Mouse (Mus musculus) lung, embryonic 14.5 days (tissue): ENCODE measurements around the gene Shh. TPM values are rescaled to one million over a fixed set of nuclear protein-coding genes. Genes with fewer than 3 reads are reported as not detected.
A peak's percentile ranks its signal among the peaks of the same experiment; 100 is the strongest.

ENCODE experiments used
- ATAC-seq: fragments of 200-750 bp; cut with Nextera tagmentation; 2 replicates; pipeline ENCODE4 v1.8.0; 2017; ENCODE audit warnings: mild to moderate bottlenecking, moderate TSS enrichment, moderate library complexity; ENCODE audit not compliant: insufficient read depth
- DNase-seq: peaks from one replicate; pipeline ENCODE4 v3.0.0-alpha.2; 2015
- H3K27ac ChIP-seq: fragments of 300-500 bp; sonication (generic); 2 replicates; pipeline ENCODE4 v1.5.1; 2014; ENCODE audit warnings: low read depth, mild to moderate bottlenecking, moderate library complexity
- H3K27me3 ChIP-seq: fragments of 300-500 bp; sonication (generic); 2 replicates; pipeline ENCODE4 v1.6.1; 2014; ENCODE audit warnings: low read length, control low read depth; ENCODE audit not compliant: insufficient read depth
- H3K36me3 ChIP-seq: fragments of 300-500 bp; sonication (generic); 2 replicates; pipeline ENCODE4 v1.6.1; 2014; ENCODE audit warnings: control low read depth; ENCODE audit not compliant: insufficient read depth
- H3K4me1 ChIP-seq: fragments of 300-500 bp; sonication (generic); 2 replicates; pipeline ENCODE4 v1.6.1; 2014; ENCODE audit warnings: antibody characterized with exemption, control low read depth; ENCODE audit not compliant: insufficient read depth
- H3K4me2 ChIP-seq: fragments of 300-500 bp; sonication (generic); 2 replicates; pipeline ENCODE4 v1.6.1; 2014; ENCODE audit warnings: mild to moderate bottlenecking
- H3K4me3 ChIP-seq: fragments of 300-500 bp; sonication (generic); 2 replicates; pipeline ENCODE4 v1.5.1; 2014; ENCODE audit warnings: low read depth, low read length
- H3K9ac ChIP-seq: fragments of 300-500 bp; sonication (generic); 2 replicates; pipeline ENCODE4 v1.6.1; 2014
- H3K9me3 ChIP-seq: fragments of 300-500 bp; sonication (generic); 2 replicates; pipeline ENCODE4 v1.6.1; 2016; ENCODE audit warnings: low read depth, low read length, control low read depth
- CTCF ChIP-seq: IDR thresholded peaks from 2 replicates; pipeline ENCODE4 v1.5.1; 2016; ENCODE audit warnings: antibody characterized with exemption, low read depth
- WGBS: fragments of 180-500 bp; shearing (Covaris S2); extraction: QIAGEN DNeasy Blood & Tissue Kit; methylation state at CpG from one replicate; pipeline ENCODE4 v1.1.7; 2014; 5-methylcytosine and 5-hydroxymethylcytosine counted together
- polyA plus RNA-seq: library from polyadenylated mRNA; unstranded; fragments of >200 nt; fragmentation: Nextera tagmentation; extraction: Ambion mirVana; gene quantifications from 2 replicates; pipeline ENCODE4 v1.2.1, GENCODE M21; 2014

Gene Shh
- polyA plus RNA-seq, 1 experiment from 2014 or later = 6.3 TPM

GRCm38 (mm10) chr5:28458821-28459240, 8.2 kb downstream of the Shh start:
- no peak for TF ChIP-seq CTCF
- Histone ChIP-seq H3K27me3 (peaks cover 80% of the 10 kb centered on the region), H3K36me3 (no peaks in the 10 kb centered on the region), H3K4me1 (no peaks in the 10 kb centered on the region), H3K9me3 (no peaks in the 10 kb centered on the region), H3K4me2 (peak overlapping the region; percentile 71), H3K4me3 (peak overlapping the region; percentile 57), H3K9ac (peak overlapping the region; percentile 65), H3K27ac (peak overlapping the region; percentile 98)
- under 1% methylated on average over 27 of the region's 27 CpGs for WGBS
- DNase-seq (peak; percentile 75), ATAC-seq (peak; percentile 76)

- H3K4me2 ChIP-seq = peak overlapping the region; percentile 71
- DNase-seq (peak; percentile 19), ATAC-seq (no peak)
- TF ChIP-seq CTCF = no peak
- peak overlapping the region; percentile 65 for H3K9ac ChIP-seq
- peak overlapping the region; percentile 57 for H3K4me3 ChIP-seq
- H3K27me3 ChIP-seq = peaks cover 72% of the 10 kb centered on the region
- peak overlapping the region; percentile 98 for H3K27ac ChIP-seq
- H3K4me1 ChIP-seq = no peaks in the 10 kb centered on the region
- H3K36me3 ChIP-seq = no peaks in the 10 kb centered on the region
- no peaks in the 10 kb centered on the region for H3K9me3 ChIP-seq
- 1% methylated on average over 95 of the region's 95 CpGs for WGBS
Measured at GRCm38 (mm10) chr5:28457921-28458641, 9.0 kb downstream of the Shh start.

- no peak for ATAC-seq
- no peaks in the 10 kb centered on the region for H3K36me3 ChIP-seq
- H3K4me2 ChIP-seq = peak overlapping the region; percentile 18; the same call in 1 of the 2 replicates
- H3K27me3 ChIP-seq = peaks cover 55% of the 10 kb centered on the region
- WGBS = 45% methylated on average over 1 of the region's 1 CpGs
- DNase-seq = peak; percentile 6
- H3K4me1 ChIP-seq = no peaks in the 10 kb centered on the region
- H3K27ac ChIP-seq = no peak overlapping the region
- TF ChIP-seq CTCF = no peak
- H3K9ac ChIP-seq = no peak overlapping the region
- H3K4me3 ChIP-seq = no peak overlapping the region
- no peaks in the 10 kb centered on the region for H3K9me3 ChIP-seq
Measured at GRCm38 (mm10) chr5:28456366-28456765, 10.7 kb downstream of the Shh start.

- no peak for ATAC-seq
- TF ChIP-seq CTCF = no peak
- Histone ChIP-seq H3K4me2 (no peak overlapping the region), H3K36me3 (no peaks in the 10 kb centered on the region), H3K27ac (no peak overlapping the region), H3K9me3 (no peaks in the 10 kb centered on the region), H3K4me1 (no peaks in the 10 kb centered on the region), H3K4me3 (no peak overlapping the region), H3K27me3 (peaks cover 49% of the 10 kb centered on the region), H3K9ac (no peak overlapping the region)
- 75% methylated on average over 5 of the region's 5 CpGs for WGBS
- DNase-seq = no peak
Measured at GRCm38 (mm10) chr5:28455721-28456120, 11.3 kb downstream of the Shh start.

- DNase-seq (no peak), ATAC-seq (no peak)
- Histone ChIP-seq H3K9me3 (no peaks in the 10 kb centered on the region), H3K27me3 (peaks cover 37% of the 10 kb centered on the region), H3K4me1 (no peaks in the 10 kb centered on the region), H3K4me2 (no peak overlapping the region), H3K27ac (no peak overlapping the region), H3K36me3 (no peaks in the 10 kb centered on the region), H3K9ac (no peak overlapping the region), H3K4me3 (no peak overlapping the region)
- WGBS = 88% methylated on average over 6 of the region's 6 CpGs
- no peak for TF ChIP-seq CTCF
Measured at GRCm38 (mm10) chr5:28454546-28454945, 12.5 kb downstream of the Shh start.

- WGBS = 52% methylated on average over 3 of the region's 3 CpGs
- no peak for ATAC-seq
- no peak for DNase-seq
- Histone ChIP-seq H3K9me3 (no peaks in the 10 kb centered on the region), H3K27ac (no peak overlapping the region), H3K4me2 (no peak overlapping the region), H3K4me1 (no peaks in the 10 kb centered on the region), H3K36me3 (no peaks in the 10 kb centered on the region), H3K4me3 (no peak overlapping the region), H3K9ac (no peak overlapping the region), H3K27me3 (peaks cover 27% of the 10 kb centered on the region)
- TF ChIP-seq CTCF = no peak
Measured at GRCm38 (mm10) chr5:28453523-28453922, 13.5 kb downstream of the Shh start.

GRCm38 (mm10) chr5:28453086-28453485, 14.0 kb downstream of the Shh start:
- Histone ChIP-seq H3K27ac (no peak overlapping the region), H3K27me3 (peaks cover 22% of the 10 kb centered on the region), H3K9me3 (no peaks in the 10 kb centered on the region), H3K4me2 (no peak overlapping the region), H3K4me3 (no peak overlapping the region), H3K4me1 (no peaks in the 10 kb centered on the region), H3K36me3 (no peaks in the 10 kb centered on the region), H3K9ac (no peak overlapping the region)
- 71% methylated on average over 5 of the region's 5 CpGs for WGBS
- TF ChIP-seq CTCF = no peak
- DNase-seq (no peak), ATAC-seq (no peak)
